Mouse (Mus musculus): ENCODE measurements around the gene Trp53rka.
A peak's percentile ranks its signal among the peaks of the same experiment; 100 is the strongest.

Trp53rka gene

DNA sequence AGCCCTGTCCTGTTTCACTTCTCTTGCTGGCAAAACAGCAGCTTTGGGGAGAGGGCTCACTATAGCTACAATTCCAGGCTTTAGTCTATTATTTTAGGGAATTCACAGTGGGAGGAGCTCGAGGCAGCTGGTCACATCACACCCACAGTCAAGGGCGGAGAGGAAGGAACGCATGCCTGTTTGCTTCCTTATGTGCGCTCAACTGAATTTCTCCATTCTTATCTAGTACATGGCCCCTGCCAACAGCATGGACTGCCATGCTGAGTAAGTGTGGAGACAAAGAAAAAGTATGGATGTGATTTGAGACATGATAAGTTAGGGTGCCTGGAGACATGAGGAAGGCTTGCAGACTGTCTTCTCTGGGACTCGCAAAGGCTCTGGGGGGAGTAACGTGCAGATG, 9.0 kb downstream of the Trp53rka start:
- DNase-seq = no peak

DNA sequence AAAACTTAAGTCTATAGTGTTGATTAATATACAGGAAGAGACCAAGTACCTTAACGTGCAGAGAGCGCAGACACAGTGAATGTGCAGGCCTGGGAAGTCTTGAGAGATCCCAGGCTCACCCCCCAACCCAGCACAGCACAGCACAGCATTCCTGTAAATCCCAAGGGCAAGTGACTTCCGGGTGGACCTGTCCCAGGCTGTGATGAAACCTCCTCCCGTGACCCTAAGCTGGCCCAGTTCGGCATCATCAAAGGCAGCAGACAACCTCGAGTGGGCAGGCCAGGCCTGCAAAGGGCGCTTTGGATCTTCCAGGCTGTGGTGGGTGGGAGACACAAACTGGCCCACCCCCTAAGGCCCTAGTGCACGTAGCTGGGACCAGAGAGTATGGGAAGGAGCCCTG, 11.1 kb downstream of the Trp53rka start:
- DNase-seq = no peak

DNA sequence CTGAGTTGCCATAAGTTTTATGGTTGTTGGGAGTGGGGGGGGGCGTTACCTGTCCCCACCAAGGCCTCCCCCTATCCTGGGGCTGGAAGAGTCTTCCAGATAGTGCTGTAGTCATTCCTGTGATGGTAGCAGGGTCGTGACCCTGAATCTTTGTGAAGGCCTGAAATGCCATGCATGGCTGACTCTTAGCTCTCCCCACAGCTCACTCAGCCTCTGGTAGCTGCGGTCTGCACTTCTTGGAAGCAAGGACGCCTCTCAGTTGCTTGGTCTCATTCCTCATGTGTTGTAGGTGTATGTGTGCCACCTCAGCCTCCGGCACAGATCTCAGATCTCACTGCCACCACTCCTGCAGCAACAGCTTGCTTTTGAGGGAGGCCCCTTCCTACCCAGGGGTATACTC, 17.3 kb downstream of the Trp53rka start:
- no peak for DNase-seq

DNA sequence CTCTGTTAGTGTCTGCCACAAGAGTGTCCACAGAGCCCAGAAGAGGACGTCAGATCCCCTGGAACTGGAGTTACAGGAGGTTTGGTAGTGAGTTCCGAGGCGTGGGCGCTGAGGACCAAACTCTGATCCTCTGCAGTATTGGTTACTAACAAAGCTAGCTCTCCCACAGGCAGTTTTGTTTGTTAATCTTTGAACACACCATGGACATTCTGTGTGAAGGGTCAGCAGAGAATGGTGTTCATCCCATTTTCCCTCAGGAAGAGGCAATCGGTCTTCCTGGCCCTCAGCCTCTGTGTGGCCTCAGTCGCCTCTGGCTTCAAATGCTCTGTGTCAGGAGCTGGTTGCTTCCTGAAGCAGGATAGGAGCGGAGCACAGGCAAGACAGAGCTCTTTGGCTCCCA, 17.7 kb downstream of the Trp53rka start:
- DNase-seq = no peak

DNA sequence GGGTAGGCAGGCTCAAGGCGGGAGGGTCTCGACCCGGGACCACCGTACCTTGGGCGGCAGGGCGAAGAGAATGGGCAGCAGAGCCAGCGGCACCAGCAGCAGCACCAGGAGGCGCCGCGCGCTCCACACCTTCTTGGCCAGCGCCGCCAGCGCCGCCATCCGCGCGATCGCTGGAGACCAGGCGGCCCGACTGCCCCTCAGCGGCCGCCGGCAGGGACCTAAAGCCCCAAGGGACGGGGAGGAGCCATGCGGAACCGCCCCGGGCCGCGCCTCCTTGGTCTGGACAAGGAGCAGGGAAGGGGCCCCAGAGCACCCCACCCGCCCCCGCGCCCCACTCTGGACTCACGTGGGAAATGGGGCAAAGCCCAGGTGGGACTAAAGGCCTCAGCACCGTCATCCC, 20.1 kb downstream of the Trp53rka start, which contains the start of gene Slc13a3:
Gene Slc13a3, minus strand, starts transcription at position 228 of the 400 bp plus-strand sequence.
- no peak for DNase-seq

DNA sequence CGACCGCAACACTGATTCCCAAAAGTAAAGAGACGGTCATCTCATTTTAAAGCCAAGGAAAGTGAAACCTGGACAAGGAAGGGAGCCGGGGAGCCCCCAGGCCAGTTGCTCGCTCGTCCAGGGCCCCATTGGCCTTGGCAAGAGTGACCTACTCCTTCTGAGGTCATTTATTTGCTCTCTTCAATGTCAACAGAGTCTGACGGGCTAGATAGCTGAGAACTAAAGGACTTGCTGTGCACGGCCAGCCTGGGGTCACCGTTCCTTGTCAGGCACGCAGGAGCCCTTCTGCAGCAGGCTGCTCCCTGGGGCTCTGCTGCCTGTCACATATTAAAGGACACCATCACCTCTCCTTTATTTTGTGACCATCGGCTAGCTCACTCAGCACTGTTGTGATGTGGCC, 21.2 kb downstream of the Trp53rka start:
- DNase-seq = no peak

DNA sequence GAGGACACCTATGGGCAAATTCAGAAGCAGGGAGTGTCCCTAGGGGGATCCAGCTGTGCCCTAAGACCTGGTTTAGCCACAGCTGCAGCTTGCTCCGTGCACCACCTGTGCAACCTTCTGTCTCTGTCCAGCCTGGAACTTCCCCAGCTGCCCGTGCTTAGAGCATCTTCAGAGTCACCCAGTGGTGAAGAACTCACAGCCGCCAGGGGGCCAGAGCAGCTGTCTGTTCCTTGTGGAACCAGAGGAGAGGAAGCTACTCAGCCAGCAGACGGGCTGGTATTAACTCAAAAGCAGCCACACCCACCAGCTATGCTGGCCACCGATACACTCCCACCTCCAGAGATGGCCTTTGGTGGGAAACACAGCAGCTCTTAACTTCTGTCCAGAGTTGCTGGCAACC, 23.0 kb downstream of the Trp53rka start:
- DNase-seq = no peak

DNA sequence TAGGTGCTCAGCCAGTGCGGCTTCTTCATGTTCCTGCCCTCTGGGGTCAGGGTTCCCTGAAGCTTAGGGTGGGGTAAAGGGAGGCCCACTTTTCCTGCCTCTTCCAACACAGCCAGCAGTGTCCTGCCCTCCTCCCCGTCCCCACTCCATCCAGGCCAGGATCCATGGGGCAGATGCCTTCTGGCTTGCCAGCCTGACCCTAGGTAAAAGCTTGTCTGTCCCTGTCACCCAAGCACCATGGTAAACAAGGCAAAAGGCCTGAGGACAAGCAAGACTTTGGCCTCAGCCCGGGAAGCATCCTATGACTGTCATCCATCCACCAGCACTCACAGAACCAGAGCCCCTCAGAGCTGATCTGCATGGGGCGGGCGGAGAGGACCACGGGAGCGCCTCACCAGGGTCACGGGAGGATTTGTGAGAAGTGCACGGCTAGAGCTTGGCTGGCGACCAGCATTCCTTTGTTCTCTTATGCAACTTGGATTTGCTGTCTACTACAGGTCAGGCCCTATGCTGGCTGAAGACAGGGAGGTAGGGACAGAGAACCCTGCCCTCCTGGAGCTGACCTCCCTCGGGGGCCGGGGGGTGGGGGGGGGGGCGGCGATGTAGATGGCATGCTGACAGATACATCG, 25.2 kb downstream of the Trp53rka start:
- DNase-seq = no peak

DNA sequence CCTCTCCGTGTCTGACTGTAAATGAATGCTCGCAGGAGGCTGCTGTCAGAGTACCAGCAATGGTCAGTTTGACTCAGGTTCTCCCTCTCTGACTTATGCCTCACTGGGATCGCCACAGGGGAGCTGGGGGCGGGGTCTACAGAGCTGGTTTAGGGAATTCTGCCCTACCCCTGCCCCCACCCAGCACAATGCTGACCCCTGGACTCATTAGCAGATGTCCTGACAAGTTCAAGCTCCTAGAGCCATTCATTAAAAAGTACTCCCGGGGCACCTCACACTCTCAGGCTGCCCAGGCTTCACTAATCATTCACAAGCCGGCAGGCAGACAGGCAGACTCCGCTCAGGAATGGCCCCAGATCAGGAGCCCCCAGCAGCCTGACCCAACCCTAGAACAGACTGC, 33.5 kb downstream of the Trp53rka start:
- DNase-seq = no peak

DNA sequence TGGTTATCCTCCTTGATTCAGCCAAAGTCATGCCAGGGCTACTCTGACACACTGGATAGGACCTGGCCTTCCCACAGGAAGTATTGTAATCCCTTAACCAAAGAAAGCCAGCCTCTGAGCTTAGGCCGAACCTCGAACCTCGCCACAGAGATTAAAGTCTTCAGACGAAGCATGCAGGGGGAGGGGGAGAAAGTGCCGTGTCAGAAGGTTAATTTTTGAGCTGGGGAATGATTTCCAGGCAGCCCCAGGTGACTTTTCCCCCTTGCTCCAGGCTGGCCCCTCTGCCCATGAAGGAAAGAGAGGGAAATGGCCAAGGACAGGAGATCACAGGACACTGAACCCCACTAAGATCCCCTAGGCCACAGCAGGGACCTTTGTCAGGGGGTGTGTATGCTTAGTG, 34.9 kb downstream of the Trp53rka start:
- no peak for DNase-seq

DNA sequence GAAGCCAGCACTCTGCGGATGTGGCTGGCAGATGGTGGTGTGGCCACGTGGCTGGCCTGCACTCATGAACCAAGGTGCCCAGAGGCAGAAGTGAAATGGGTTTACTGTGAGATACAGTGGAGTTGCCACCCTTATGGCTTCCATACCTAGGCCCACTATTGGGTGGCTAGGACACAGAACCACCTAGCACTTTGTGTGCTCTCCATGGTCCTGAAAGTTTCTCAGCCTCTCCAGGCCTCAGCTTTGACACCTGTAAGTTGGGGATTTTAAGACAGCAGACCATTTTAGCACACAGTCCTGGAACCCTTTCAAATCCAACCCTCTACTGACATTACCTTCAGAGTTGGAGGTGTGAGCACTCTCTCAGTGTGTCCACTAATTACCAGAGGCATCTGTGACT, 36.4 kb downstream of the Trp53rka start:
- no peak for DNase-seq

DNA sequence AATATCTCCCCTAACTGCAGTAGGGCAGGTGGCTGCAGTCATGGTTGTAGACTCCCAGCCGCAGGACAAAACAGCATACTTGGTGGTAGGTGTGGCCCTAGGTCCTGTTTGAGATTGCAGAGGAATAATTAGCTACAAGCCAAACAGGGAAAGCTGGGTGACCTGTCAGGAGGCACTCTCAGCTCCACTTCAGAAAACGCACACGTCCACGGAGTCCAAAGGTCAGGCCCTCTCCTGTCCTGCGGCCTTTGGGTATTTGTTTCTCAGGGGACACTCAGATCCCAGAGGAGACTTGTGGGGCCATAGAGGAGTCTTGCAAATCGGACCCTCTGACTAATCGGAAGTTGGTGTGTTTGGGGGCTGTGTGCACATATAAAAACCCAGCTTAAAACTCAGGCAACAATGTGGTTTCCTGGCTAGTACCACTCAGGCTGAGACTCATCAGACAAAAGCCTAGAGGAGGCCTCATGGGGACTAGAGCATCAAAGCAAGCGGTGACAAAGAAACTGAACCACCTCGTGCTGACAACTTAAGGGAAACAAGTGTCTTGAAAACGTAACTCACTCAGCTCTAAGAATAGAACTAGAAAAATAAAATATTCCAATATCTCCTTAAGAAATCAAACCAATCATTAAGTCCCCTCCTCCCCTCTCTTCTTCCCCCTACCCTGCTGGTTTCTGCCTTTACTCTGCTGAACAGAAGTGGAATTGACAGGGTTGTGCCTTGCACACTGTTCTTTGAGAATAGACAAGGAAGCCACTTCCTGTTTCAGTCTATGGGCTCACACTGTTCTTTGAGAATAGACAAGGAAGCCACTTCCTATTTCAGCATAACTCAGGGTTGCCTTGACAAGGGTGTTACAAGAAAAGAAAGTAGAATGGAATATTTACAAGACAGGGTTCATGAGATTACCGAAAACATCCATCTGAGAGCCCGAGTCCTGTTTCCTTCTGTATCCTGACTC, 40.1 kb downstream of the Trp53rka start:
- peak in 1 of 2 experiments; percentile 39 for DNase-seq

DNA sequence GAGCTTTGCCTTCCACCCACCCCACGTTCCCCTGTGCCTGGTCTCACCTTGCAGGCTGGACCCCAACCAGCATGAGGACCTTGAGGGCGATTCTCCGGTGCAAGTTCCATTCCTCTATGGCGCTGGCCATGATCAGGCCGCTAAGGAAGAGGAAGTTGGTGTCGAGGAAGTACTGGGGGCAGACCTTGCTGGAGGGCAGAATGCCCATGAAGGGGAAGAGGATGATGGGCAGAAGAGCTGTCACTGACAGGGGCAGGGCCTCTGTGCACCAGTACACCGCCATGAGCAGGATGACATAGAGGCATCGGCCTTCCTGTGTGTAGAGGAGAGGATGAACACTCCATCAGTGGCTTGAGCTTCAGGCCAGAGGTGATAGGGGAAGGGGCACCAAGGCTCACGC, 44.6 kb downstream of the Trp53rka start:
- no peak for DNase-seq

DNA sequence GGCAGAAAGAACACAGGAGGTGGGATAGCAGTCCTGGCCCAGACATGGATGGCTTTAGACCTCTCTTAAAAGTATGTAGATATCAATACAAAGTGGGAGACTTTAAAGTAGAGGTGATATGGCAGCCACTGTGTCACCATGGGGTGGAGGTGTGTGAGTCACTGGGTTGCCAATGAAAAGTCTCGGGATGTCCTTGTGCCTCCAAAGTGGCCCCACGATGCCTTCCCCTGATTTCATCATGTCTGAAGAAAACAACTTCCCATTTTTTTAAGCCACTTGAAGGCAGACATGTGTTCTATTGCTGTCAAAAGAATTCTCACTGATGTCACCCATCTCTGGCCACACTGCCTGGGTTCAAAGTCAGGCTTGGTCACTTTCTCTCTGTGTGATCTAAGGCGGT, 48.3 kb downstream of the Trp53rka start:
- DNase-seq = no peak

DNA sequence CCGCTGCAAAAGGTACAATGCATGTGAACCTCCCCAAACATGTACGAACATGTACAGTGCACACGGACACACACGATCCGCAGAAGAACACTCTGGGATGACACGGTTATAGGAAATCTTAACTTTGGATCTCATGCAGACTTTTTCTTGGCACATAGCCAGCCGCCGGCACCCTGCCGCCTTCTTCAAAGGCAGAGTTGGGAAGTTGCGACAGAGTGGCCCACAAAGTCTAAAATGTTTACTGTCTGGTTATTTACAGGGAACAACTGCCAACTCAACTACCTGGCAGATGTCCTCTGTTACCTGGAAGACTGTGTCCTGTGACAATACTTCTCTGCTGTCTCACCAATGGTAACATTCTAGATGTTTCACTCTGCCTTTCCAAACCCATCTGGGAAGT, 50.1 kb downstream of the Trp53rka start:
- no peak for DNase-seq

DNA sequence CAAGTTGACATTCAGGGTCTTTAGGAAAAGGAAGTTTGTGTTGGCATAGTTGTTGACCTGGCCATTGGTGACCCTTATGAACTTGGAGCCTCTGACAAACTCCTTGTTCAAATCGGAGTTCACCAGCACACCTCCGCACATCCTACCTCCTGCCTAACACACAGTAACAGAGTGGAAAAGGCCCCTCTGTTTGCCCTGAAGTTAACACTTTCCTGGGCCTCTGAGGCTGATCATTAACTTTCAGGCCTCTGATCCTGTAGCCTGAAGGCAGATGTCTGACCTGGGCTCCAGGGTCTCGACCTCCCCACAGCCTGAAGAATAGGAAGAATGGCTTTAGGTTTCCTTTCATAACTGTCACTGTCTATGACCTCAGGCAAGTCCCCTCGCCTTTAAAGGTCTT, 51.5 kb downstream of the Trp53rka start:
- no peak for DNase-seq
